ENCODE assay signal across 13 mouse cellular contexts in the genomic region with DNA sequence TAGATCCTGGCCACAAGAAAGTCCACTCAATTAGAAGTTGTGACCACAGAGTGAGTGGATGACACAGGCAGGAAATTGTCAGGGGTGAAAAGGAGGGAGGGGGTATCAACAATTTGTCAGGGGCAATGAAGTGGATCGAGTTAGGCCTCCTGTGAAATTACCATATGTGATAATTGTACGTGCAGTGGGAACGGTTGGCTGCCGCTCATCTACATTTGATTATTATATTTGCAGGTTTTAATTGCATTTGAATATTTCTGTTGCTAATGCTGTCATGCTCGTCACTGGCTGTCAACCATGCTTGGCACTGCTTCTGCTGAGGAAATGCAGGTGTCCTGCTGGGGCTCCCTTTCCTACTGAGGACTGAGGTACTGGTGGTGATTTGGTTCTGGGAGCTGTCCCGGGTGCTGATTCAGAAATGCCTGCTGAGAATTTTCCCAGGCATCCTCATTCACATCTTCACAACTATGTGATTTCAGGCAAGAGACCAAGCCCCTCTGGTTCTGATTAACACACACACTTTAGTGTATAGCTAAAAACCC.
A peak's percentile ranks its signal among the peaks of the same experiment; 100 is the strongest.
DNase-seq lines count a peak whose midpoint lies in the region; ATAC-seq and TF ChIP-seq lines count a peak whose summit lies in the region.
"Had no signal": no experiment of that assay in that cellular context is flagged by ENCODE, and none has a peak within 500 bp of the region (broad histone marks: within the 10 kb centered on the region; RNA-seq: fewer than 3 reads in every experiment).

No protein-coding gene starts in this region.

- no peaks in the 10 kb centered on the region for H3K4me1 ChIP-seq in heart, embryonic 12.5 days (replicated peaks)
- H3K4me1 ChIP-seq in CH12.LX (ENCODE audit: control insufficient read depth in 1 of 2, insufficient read depth in 2 of 2), result no peaks in the 10 kb centered on the region
- H3K4me1 ChIP-seq in hindbrain, embryonic 16.5 days (ENCODE audit: control insufficient read depth, insufficient read depth, low read depth, low read length), result no peaks in the 10 kb centered on the region
- H3K4me1 ChIP-seq: embryonic facial prominence, embryonic 12.5 days; megakaryocyte, embryonic 14.5 days had no signal

- 63% methylated on average over 6 of the region's 6 CpGs for WGBS in heart, embryonic 12.5 days
- 44% methylated on average over 6 of the region's 6 CpGs for WGBS in hindbrain, embryonic 16.5 days

- no peaks in the 10 kb centered on the region for H3K36me3 ChIP-seq in heart, embryonic 12.5 days
- H3K36me3 ChIP-seq in CH12.LX (replicated peaks in 1 of 2; ENCODE audit: control insufficient read depth in 1 of 2, insufficient read depth in 1 of 2, low read length in 1 of 2), result no peaks in the 10 kb centered on the region
- no peaks in the 10 kb centered on the region for H3K36me3 ChIP-seq in hindbrain, embryonic 16.5 days (ENCODE audit: control insufficient read depth, insufficient read depth, low read length)
- H3K36me3 ChIP-seq: embryonic facial prominence, embryonic 12.5 days had no signal

- DNase-seq in heart, postnatal 14 days, result peak; percentile 3 to 4
- peak; percentile 6 for DNase-seq in CH12.LX (ENCODE audit: extremely low read depth)
- peak; percentile 32 for DNase-seq in embryo, embryonic 10 days (ENCODE audit: low spot score)
- DNase-seq in yolk sac, embryonic 10.5 days (ENCODE audit: low spot score), result no peak
- DNase-seq: gastrocnemius, postnatal 25 days; thymus, adult 2 months had no signal

- no peak for TF ChIP-seq POLR2A in CH12.LX (IDR thresholded peaks at IDR 0.05; ENCODE audit: low read depth, low read length)

- no peak overlapping the region for H3K27ac ChIP-seq in heart, embryonic 12.5 days (ENCODE audit: poor library complexity, severe bottlenecking)
- no peak overlapping the region for H3K27ac ChIP-seq in CH12.LX (ENCODE audit: insufficient read depth, low read depth)
- H3K27ac ChIP-seq in hindbrain, embryonic 16.5 days (ENCODE audit: low read depth, low read length), result no peak overlapping the region
- H3K27ac ChIP-seq: embryonic facial prominence, embryonic 12.5 days had no signal

- dilution Hi-C loops in CH12.LX (cut with MboI; ENCODE audit: extremely low pct_ligation_motif_present, extremely low pct_unique_long_range_greater_than_20kb, low sequenced_read_pairs), result no loop called here

- H3K9ac ChIP-seq in heart, embryonic 12.5 days, result no peak overlapping the region
- no peak overlapping the region for H3K9ac ChIP-seq in CH12.LX (ENCODE audit: insufficient read depth, low read depth)
- H3K9ac ChIP-seq in hindbrain, embryonic 16.5 days (ENCODE audit: low read depth, low read length), result no peak overlapping the region
- H3K9ac ChIP-seq: embryonic facial prominence, embryonic 12.5 days had no signal

- TF ChIP-seq CTCF in CH12.LX (conservative IDR thresholded peaks at IDR 0.05 in 1 of 2, IDR thresholded peaks at IDR 0.05 in 1 of 2; ENCODE audit: low read depth in 2 of 2, low read length in 2 of 2), result no peak

- H3K4me2 ChIP-seq in heart, embryonic 12.5 days, result no peak overlapping the region
- H3K4me2 ChIP-seq in CH12.LX (ENCODE audit: insufficient read depth, low read depth, poor library complexity, severe bottlenecking), result no peak overlapping the region
- no peak overlapping the region for H3K4me2 ChIP-seq in hindbrain, embryonic 16.5 days (ENCODE audit: low read length)
- H3K4me2 ChIP-seq: embryonic facial prominence, embryonic 12.5 days; liver, embryonic 11.5 days had no signal

- intact Hi-C loops in heart, postnatal 14 days (cut with DNase I), result no loop called here

- no peaks in the 10 kb centered on the region for H3K79me2 ChIP-seq in CH12.LX (replicated peaks; ENCODE audit: control insufficient read depth, extremely low read depth, insufficient read depth, poor library complexity, severe bottlenecking)

- no peaks in the 10 kb centered on the region for H3K27me3 ChIP-seq in heart, embryonic 12.5 days (replicated peaks)
- peaks cover 19% of the 10 kb centered on the region for H3K27me3 ChIP-seq in CH12.LX (replicated peaks)
- H3K27me3 ChIP-seq in hindbrain, embryonic 16.5 days (replicated peaks; ENCODE audit: control insufficient read depth, insufficient read depth, low read length), result no peaks in the 10 kb centered on the region
- H3K27me3 ChIP-seq: embryonic facial prominence, embryonic 12.5 days; megakaryocyte, embryonic 14.5 days had no signal

- H3K4me3 ChIP-seq in heart, embryonic 12.5 days, result no peak overlapping the region
- no peak overlapping the region for H3K4me3 ChIP-seq in CH12.LX (replicated peaks in 1 of 3; ENCODE audit: low read depth in 2 of 3, low read length in 2 of 3, poor library complexity in 1 of 3)
- H3K4me3 ChIP-seq in hindbrain, embryonic 16.5 days (ENCODE audit: low read length), result no peak overlapping the region
- H3K4me3 ChIP-seq: embryonic facial prominence, embryonic 12.5 days had no signal

- no peak for TF ChIP-seq EP300 in CH12.LX (IDR thresholded peaks at IDR 0.05; ENCODE audit: low read length)

- no peak for TF ChIP-seq RAD21 in CH12.LX (IDR thresholded peaks at IDR 0.05; ENCODE audit: low read depth, low read length)

- no peak for ATAC-seq in heart, embryonic 12.5 days (ENCODE audit: insufficient number of reproducible peaks, low FRiP score)
- peak; percentile 44 for ATAC-seq in hindbrain, embryonic 16.5 days
- no peak for ATAC-seq in frontal cortex, adult (ENCODE audit: low TSS enrichment)
- ATAC-seq in megakaryocyte progenitor cell, adult 5-6 weeks (replicated peaks; ENCODE audit: poor library complexity), result no peak

- in situ Hi-C loops in CH12.LX (cut with MboI; ENCODE audit: low pct_ligation_motif_present, low pct_unique_long_range_greater_than_20kb, low sequenced_read_pairs), result no loop called here

- H3K9me3 ChIP-seq in heart, embryonic 12.5 days (replicated peaks), result no peaks in the 10 kb centered on the region
- no peaks in the 10 kb centered on the region for H3K9me3 ChIP-seq in CH12.LX (replicated peaks; ENCODE audit: low read length)
- no peaks in the 10 kb centered on the region for H3K9me3 ChIP-seq in hindbrain, embryonic 16.5 days (ENCODE audit: control insufficient read depth, low read length)
- H3K9me3 ChIP-seq: embryonic facial prominence, embryonic 12.5 days had no signal

TF ChIP-seq in CH12.LX, 34 proteins besides CTCF, POLR2A, EP300 and RAD21:
- TF ChIP-seq USF1 (IDR thresholded peaks at IDR 0.05; ENCODE audit: low read depth, low read length) (no peak), TCF12 (IDR thresholded peaks at IDR 0.05; ENCODE audit: low read depth, low read length) (no peak), E2F4 (IDR thresholded peaks at IDR 0.05; ENCODE audit: insufficient replicate concordance, low read depth, low read length) (no peak), TBP (conservative IDR thresholded peaks at IDR 0.05; ENCODE audit: low read depth, low read length) (no peak), MYC (IDR thresholded peaks at IDR 0.05; ENCODE audit: low read depth, low read length) (no peak), MAZ (IDR thresholded peaks at IDR 0.05; ENCODE audit: low read depth, low read length) (no peak), MEF2A (IDR thresholded peaks at IDR 0.05; ENCODE audit: borderline replicate concordance, low read depth, low read length) (no peak)
